Mouse (Mus musculus): ENCODE measurements around the gene Ubap2l.
A peak's percentile ranks its signal among the peaks of the same experiment; 100 is the strongest.

Gene Ubap2l

GRCm38 (mm10) chr3:89968509-89968908 is 83.9 kb downstream of the Ubap2l start:
- no peak for DNase-seq (ENCODE audit: low spot score in 2 of 2)

GRCm38 (mm10) chr3:89966946-89967345 is 85.5 kb downstream of the Ubap2l start:
- DNase-seq (ENCODE audit: low spot score in 2 of 2) = no peak

GRCm38 (mm10) chr3:89965972-89966371 is 86.5 kb downstream of the Ubap2l start:
- DNase-seq (ENCODE audit: low spot score in 2 of 2) = no peak

DNA sequence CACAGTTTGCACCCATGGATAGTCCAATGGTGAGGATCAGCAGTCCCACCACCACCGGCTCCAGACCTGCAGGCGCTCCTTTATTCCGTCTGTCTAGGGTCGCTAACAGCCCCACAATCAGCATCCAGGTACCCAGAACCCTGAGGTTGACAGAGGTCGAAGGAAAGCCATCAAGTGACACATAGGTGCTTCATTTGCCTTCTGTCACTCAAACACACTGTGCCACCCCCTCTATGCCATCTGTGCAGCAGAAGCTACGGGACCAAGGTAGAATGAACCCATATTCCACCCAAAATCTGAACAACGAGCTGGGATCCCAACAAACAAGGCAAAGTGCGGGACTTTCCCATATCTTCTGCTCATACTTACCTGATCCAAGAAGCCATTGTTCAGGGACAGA is 86.9 kb downstream of the Ubap2l start:
- no peak for DNase-seq (ENCODE audit: low spot score in 2 of 2)

DNA sequence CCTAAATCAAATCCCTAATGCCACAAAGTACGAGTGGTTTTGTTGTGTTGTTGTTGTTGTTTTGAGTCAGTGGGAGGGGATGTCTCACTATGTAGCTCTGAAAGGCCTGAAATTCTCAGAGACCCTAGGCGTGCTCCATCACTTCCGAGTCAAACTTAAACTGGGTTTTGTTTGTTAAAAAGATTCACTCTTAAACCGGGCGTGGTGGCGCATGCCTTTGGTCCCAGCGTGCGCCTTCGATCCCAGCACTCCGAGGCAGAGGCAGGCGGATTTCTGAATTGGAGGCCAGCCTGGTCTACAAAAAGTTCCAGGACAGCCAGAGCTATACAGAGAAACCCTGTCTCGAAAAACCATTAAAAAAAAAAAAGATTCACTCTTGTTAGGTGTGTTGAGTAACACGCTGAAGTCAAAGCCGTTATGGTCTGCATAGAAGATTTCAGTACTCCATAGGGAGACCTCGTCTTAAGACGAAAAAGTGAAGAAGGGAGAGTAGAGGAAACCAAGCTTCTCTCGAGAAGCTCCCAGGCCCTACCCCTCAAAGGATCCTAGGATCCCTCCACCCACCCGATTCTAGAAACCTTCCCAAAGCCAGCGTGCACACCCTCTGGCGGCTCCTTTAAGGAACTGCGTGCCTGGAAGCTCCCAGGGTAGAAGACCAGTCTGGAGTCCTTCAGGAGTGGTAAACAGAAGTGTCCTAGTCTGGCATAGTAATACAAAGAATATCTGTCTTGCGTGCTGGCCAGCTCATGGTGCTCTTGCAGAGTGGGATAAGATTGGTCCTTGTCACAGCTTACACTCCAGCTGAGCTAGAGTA is 88.3 kb downstream of the Ubap2l start:
- no peak for DNase-seq (ENCODE audit: low spot score in 2 of 2)

DNA sequence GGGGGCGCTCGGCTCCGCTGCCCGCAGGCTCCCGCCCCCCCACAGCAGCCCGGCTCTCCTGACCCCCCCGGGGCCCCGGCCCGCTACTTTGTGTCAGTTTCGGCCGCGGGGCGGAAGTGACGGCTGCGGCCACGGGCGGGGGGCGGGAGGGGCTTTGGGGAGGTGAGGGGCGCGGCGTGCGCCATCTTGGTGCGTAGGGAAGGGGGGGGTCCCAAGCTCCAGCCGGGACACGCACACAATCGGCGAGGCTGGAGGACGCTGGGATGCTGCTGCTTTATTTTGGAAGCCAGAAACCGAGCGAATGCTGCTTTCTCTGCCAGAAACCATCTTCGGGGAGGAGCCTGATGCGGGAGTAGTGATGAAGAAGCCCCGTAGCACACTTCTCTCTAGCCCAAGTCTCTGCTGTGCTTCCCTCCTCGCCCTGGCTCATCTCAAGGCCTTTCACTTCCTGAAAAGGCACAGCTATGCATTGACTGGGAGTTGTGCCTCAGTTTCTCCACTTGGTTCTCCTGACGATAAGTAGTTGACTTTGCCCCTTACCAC is 89.1 kb downstream of the Ubap2l start, which contains the start of gene Atp8b2:
Atp8b2 (minus strand) TSS at position 288 of the 543 bp plus-strand sequence.
- DNase-seq (ENCODE audit: low spot score in 2 of 2) = peak in 1 of 2 experiments; percentile 50

DNA sequence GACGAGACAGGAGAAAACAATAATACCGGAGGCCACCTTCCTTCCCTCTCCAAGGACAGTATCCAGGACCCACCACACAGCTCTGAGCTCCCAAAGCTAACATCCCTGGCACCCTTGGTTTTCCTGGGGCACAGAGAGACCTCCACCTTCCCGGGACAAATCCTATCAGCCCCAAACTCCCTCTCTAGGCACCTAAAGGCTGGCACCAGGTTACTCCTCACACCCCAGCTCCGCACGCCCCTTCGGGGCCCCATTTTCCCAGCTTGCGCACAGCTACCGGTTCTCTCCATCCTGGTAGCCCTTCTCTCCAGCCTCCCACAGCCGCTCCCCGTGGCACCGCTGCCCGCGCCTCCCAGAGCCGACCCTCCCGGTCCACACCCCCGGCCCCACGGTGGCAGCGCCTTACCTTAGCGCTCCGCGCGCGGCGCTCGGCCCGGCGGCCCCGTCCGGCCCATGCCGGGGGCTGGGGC is 89.6 kb downstream of the Ubap2l start:
- no peak for DNase-seq (ENCODE audit: low spot score in 2 of 2)

DNA sequence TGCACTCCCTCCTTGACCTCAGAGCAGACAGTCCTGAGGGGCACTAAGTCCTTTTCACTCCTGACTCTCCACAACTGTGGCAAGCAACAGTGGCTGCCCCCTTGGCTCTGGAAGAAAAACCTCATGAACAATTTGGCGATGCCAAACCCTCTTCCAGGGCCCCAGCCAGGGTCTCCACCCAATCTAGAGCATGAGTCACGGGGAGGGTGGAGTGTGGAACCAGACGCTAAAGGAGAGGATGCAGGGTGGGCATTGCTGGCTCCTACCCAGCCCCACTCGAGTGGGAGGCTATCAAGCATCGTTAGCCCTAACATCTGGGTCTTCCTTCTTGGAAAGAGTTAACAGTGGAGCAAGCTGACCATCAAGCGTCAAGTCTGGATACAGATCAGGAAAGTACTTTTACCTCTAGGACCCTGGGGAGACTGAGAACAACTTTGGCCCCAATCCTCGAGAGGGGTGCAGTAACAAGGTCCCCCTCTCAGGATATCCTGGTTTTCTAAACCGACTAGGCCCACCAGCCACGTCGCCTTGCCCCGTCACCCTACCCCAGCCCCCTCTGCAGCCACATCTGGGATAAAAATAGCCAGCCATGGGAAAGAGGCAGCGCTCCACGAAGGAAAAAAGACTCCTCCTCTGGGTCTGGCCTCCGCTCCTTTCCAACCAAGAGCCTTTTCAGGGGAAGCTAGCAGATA is 90.2 kb downstream of the Ubap2l start:
- no peak for DNase-seq (ENCODE audit: low spot score in 2 of 2)

DNA sequence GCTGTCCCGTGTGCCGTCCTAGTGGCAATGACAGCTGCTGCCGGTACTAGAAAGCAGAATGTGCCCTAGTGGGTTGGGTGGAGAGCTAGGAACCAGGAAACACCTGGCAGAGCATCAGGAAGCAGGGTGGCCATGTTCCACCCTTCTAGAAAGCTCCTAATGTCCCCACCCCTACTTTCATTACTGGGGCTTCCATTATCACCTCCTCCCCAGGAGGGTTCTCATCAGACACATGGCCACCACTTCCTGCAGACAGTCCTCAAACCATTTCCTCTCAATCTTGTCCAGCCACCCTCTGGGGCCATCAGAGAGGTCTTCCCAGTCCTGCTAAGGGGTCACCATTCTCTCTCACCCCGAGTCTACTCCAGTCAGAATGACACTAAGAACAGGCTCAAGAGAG is 91.0 kb downstream of the Ubap2l start:
- no peak for DNase-seq (ENCODE audit: low spot score in 2 of 2)

DNA sequence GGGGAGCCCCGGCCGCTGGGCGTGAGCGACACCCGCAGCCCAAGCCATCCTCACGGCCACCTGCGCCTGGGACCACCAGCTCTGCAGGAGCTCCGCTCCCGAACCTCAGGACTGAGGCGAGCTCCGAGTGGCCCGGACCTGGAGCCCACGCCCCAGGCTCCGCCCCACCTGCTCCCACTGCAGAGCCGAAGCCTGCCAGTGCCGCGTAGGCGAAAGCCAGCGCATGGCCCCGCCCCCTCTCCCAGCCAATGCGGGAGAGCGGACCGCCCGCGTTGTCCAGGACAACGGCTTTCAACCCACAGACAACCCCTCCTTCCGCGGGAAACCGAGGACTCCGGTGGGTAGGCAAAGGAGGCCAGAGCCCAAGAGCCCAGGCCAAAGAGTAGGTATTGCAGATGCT is 92.0 kb downstream of the Ubap2l start:
- DNase-seq (ENCODE audit: low spot score in 2 of 2) = peak; percentile 93 to 96

- DNase-seq (ENCODE audit: low spot score in 2 of 2) = peak; percentile 57 to 82
Measured at GRCm38 (mm10) chr3:89959435-89959834, 93.0 kb downstream of the Ubap2l start.

GRCm38 (mm10) chr3:89957880-89958279 is 94.5 kb downstream of the Ubap2l start:
- no peak for DNase-seq (ENCODE audit: low spot score in 2 of 2)

- DNase-seq (ENCODE audit: low spot score in 2 of 2) = no peak
Measured at GRCm38 (mm10) chr3:89956177-89956971, 96.1 kb downstream of the Ubap2l start.

- DNase-seq (ENCODE audit: low spot score in 2 of 2) = peak in 1 of 2 experiments; percentile 70
Measured at GRCm38 (mm10) chr3:89953420-89953819, 99.0 kb downstream of the Ubap2l start.

Measured in right cerebral cortex, postnatal 36 days (tissue).